Mouse (Mus musculus): ENCODE data around the gene Naga.

DNA sequence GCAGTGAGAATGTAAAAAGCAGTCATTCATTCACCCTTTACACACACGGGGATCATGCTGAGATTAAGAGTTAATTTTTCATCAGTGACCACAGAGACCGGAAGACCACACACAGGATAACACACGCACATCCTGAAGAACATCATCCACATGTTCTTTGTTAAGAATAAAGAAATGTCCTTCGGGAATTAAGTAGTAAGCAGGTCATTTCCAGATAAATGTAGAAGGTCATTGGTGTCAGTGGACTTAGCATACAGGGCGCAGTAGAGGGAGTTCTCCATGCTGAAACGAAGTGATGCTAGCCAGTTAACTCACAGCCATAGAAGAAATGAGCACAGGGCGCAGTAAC is 42.0 kb upstream of the Naga start:
- TF ChIP-seq CTCF (IDR thresholded peaks at IDR 0.05; ENCODE audit: low read depth): no peak
- peak; percentile 78 for TF ChIP-seq EP300 (IDR thresholded peaks at IDR 0.05; ENCODE audit: low read depth)
